Mouse (Mus musculus): ENCODE results near the gene Sntb2. TPM values are rescaled to one million over a fixed set of nuclear protein-coding genes. Genes with fewer than 3 reads are reported as not detected.
"Not testable (repeated sequence)": the region's sequence is repeated elsewhere in the genome, so short reads cannot be mapped to it uniquely, and the experiment has no call there.

Gene Sntb2
- total and polyA plus RNA-seq, 2 experiments from 2014 or later: 8.5 to 21.2 TPM

GRCm38 (mm10) chr8:106925446-106925845 is 10.1 kb upstream of the Sntb2 start:
- DNase-seq (ENCODE audit: low spot score): no peak
- 85% methylated on average over 4 of the region's 4 CpGs for WGBS
- H3K27me3 ChIP-seq (ENCODE audit: control insufficient read depth, insufficient read depth, low read length): no peaks in the 10 kb centered on the region
- H3K4me1 ChIP-seq (ENCODE audit: control insufficient read depth, insufficient read depth): no peaks in the 10 kb centered on the region
- H3K27ac ChIP-seq (ENCODE audit: low read depth): peak overlapping the region; percentile 43; the same call in 1 of the 2 replicates
- H3K36me3 ChIP-seq (replicated peaks; ENCODE audit: control insufficient read depth, insufficient read depth, low read length): peaks cover 30% of the 10 kb centered on the region
- no peak overlapping the region for H3K9ac ChIP-seq (replicated peaks; ENCODE audit: low read depth, low read length)
- no peak overlapping the region for H3K4me2 ChIP-seq (ENCODE audit: low read depth, low read length)
- H3K4me3 ChIP-seq (ENCODE audit: low read depth, low read length): no peak overlapping the region
- TF ChIP-seq CTCF (IDR thresholded peaks at IDR 0.05; ENCODE audit: low read depth) (no peak), EP300 (IDR thresholded peaks at IDR 0.05; ENCODE audit: low read depth) (no peak)
- ATAC-seq (ENCODE audit: insufficient read depth, low read depth): no peak
- H3K9me3 ChIP-seq (replicated peaks; ENCODE audit: control insufficient read depth, low read length): no peaks in the 10 kb centered on the region

GRCm38 (mm10) chr8:106927247-106927646 is 8.3 kb upstream of the Sntb2 start:
- ATAC-seq (ENCODE audit: insufficient read depth, low read depth): no peak
- 54% methylated on average over 4 of the region's 4 CpGs for WGBS

DNA sequence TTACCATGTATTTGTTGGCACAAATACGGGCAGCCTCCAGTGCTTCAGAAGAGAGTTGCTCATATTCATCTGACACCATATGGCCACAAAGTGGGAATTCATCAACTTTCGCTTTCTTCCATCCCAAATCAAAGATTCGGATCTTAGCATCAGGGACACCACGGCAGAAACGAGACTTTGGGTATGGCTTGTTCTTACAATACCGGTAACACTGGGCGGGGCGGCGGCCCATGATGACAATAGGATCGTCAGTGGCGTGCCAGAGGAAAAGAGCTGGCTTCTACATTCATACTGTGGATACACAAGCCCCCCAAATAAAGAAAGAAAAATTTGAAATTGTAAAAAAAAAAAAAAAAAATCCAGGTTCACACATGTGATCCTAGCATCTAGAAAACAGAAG is 7.4 kb upstream of the Sntb2 start:
- H3K9me3 ChIP-seq (replicated peaks; ENCODE audit: control insufficient read depth, low read length); DNase-seq (ENCODE audit: low spot score); H3K9ac ChIP-seq (replicated peaks; ENCODE audit: low read depth, low read length); H3K4me1 ChIP-seq (ENCODE audit: control insufficient read depth, insufficient read depth); H3K27ac ChIP-seq (ENCODE audit: low read depth); H3K4me3 ChIP-seq (ENCODE audit: low read depth, low read length); H3K27me3 ChIP-seq (ENCODE audit: control insufficient read depth, insufficient read depth, low read length); ATAC-seq (ENCODE audit: insufficient read depth, low read depth); H3K4me2 ChIP-seq (ENCODE audit: low read depth, low read length); H3K36me3 ChIP-seq (replicated peaks; ENCODE audit: control insufficient read depth, insufficient read depth, low read length): not testable (repeated sequence)
- WGBS: 93% methylated on average over 10 of the region's 11 CpGs

More at GRCm38 (mm10) chr8:106927247-106927646, 8.3 kb upstream of the Sntb2 start:
- Histone ChIP-seq H3K9me3 (replicated peaks; ENCODE audit: control insufficient read depth, low read length) (no peaks in the 10 kb centered on the region), H3K4me1 (ENCODE audit: control insufficient read depth, insufficient read depth) (0 out of 2 replicates have a peak, but pooled peaks cover 1% of the 10 kb centered on the region), H3K36me3 (replicated peaks; ENCODE audit: control insufficient read depth, insufficient read depth, low read length) (peaks cover 14% of the 10 kb centered on the region), H3K4me2 (ENCODE audit: low read depth, low read length) (no peak overlapping the region), H3K4me3 (ENCODE audit: low read depth, low read length) (no peak overlapping the region), H3K9ac (replicated peaks; ENCODE audit: low read depth, low read length) (no peak overlapping the region), H3K27me3 (ENCODE audit: control insufficient read depth, insufficient read depth, low read length) (no peaks in the 10 kb centered on the region), H3K27ac (ENCODE audit: low read depth) (no peak overlapping the region)
- DNase-seq (ENCODE audit: low spot score): no peak
- TF ChIP-seq CTCF (IDR thresholded peaks at IDR 0.05; ENCODE audit: low read depth): peak; percentile 47
- TF ChIP-seq EP300 (IDR thresholded peaks at IDR 0.05; ENCODE audit: low read depth): no peak

GRCm38 (mm10) chr8:106929155-106929913 is 6.2 kb upstream of the Sntb2 start:
- Histone ChIP-seq H3K4me2 (ENCODE audit: low read depth, low read length) (no peak overlapping the region), H3K9me3 (replicated peaks; ENCODE audit: control insufficient read depth, low read length) (no peaks in the 10 kb centered on the region), H3K4me3 (ENCODE audit: low read depth, low read length) (no peak overlapping the region), H3K4me1 (ENCODE audit: control insufficient read depth, insufficient read depth) (peaks cover 8% of the 10 kb centered on the region; the same call in 1 of the 2 replicates), H3K36me3 (replicated peaks; ENCODE audit: control insufficient read depth, insufficient read depth, low read length) (no peaks in the 10 kb centered on the region), H3K27ac (ENCODE audit: low read depth) (peak overlapping the region; percentile 73), H3K9ac (replicated peaks; ENCODE audit: low read depth, low read length) (no peak overlapping the region), H3K27me3 (ENCODE audit: control insufficient read depth, insufficient read depth, low read length) (no peaks in the 10 kb centered on the region)
- peak; percentile 51 for DNase-seq (ENCODE audit: low spot score)
- WGBS: 59% methylated on average over 6 of the region's 6 CpGs
- no peak for ATAC-seq (ENCODE audit: insufficient read depth, low read depth)
- TF ChIP-seq CTCF (IDR thresholded peaks at IDR 0.05; ENCODE audit: low read depth) (no peak), EP300 (IDR thresholded peaks at IDR 0.05; ENCODE audit: low read depth) (no peak)

- Histone ChIP-seq H3K4me2 (ENCODE audit: low read depth, low read length) (no peak overlapping the region), H3K36me3 (replicated peaks; ENCODE audit: control insufficient read depth, insufficient read depth, low read length) (no peaks in the 10 kb centered on the region), H3K9ac (replicated peaks; ENCODE audit: low read depth, low read length) (no peak overlapping the region), H3K9me3 (replicated peaks; ENCODE audit: control insufficient read depth, low read length) (no peaks in the 10 kb centered on the region), H3K27ac (ENCODE audit: low read depth) (peak overlapping the region; percentile 73), H3K27me3 (ENCODE audit: control insufficient read depth, insufficient read depth, low read length) (no peaks in the 10 kb centered on the region), H3K4me3 (ENCODE audit: low read depth, low read length) (no peak overlapping the region), H3K4me1 (ENCODE audit: control insufficient read depth, insufficient read depth) (peaks cover 8% of the 10 kb centered on the region; the same call in 1 of the 2 replicates)
- DNase-seq (ENCODE audit: low spot score) (no peak), ATAC-seq (ENCODE audit: insufficient read depth, low read depth) (no peak)
- TF ChIP-seq CTCF (IDR thresholded peaks at IDR 0.05; ENCODE audit: low read depth) (no peak), EP300 (IDR thresholded peaks at IDR 0.05; ENCODE audit: low read depth) (no peak)
- 81% methylated on average over 5 of the region's 5 CpGs for WGBS
Measured at GRCm38 (mm10) chr8:106929921-106930320, 5.6 kb upstream of the Sntb2 start.

Data from heart, postnatal 0 days (tissue).